Mouse (Mus musculus): ENCODE results near the gene Serpinb1a. TPM values are rescaled to one million over a fixed set of nuclear protein-coding genes. Genes with fewer than 3 reads are reported as not detected.
A peak's percentile ranks its signal among the peaks of the same experiment; 100 is the strongest.

The Serpinb1a gene
- total RNA-seq, 2 experiments from 2014 or later = 1.3 to 2.7 TPM

DNA sequence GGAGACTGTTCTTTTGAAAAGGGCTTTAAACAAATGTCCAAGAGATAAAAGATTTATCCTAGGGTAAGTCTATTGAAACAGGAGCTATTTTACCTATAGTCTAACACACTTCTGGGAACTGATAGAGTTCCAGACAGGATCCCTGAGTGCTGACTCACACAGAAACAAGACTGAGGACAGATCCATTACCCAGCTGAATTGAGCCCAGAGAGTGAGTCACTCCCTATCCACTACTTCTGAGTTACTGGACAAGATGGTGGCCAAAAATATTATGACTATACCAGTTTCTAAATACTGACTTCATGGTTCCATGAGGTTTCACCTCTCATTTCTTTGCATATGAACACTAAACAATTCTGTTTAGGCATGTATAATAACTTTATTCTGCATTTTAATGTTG is 4.8 kb downstream of the Serpinb1a start:
- intact Hi-C loops (cut with DNase I) = no loop called here
- no peak for DNase-seq (ENCODE audit: low spot score in 2 of 2)

DNA sequence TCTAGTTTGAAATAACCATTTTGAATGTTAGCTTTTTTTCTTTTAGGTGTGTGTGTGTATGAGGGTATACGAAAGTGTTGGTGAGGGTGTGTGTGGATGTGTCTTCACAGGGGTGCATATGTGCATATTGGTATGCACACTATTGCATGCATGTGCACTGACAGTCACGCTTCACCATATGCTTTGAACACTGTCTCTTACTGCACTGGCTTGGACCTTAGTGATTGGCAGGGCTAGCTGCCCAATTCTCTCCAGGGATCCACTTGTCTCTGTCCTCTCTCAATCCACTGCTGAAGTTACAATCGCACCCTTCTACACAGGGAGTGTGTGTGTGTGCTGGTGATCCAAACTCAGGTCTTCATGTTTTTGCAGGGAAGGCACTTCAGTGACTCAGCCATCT is 9.6 kb downstream of the Serpinb1a start:
- intact Hi-C loops (cut with DNase I) = no loop called here
- no peak for DNase-seq (ENCODE audit: low spot score in 2 of 2)

DNA sequence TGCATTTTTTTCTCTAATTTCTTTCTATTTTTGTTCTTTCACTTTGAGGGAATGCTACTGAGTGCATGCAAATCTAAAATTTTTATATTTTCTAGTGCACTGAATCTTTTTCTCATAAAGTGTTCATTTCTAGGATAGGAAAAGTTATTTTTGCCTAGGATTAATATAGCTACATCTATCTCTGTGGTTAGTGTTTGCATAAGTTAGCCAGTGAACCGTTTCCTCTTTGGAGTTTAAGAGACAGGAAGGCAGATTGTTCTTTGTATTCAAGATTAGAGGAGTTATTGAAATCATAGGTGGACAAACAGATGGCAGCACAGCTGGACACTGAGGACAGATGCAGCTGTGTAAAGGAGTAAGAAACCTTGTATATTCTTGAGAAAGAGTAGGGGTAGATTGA is 11.7 kb downstream of the Serpinb1a start:
- intact Hi-C loops (cut with DNase I) = no loop called here
- no peak for DNase-seq (ENCODE audit: low spot score in 2 of 2)

DNA sequence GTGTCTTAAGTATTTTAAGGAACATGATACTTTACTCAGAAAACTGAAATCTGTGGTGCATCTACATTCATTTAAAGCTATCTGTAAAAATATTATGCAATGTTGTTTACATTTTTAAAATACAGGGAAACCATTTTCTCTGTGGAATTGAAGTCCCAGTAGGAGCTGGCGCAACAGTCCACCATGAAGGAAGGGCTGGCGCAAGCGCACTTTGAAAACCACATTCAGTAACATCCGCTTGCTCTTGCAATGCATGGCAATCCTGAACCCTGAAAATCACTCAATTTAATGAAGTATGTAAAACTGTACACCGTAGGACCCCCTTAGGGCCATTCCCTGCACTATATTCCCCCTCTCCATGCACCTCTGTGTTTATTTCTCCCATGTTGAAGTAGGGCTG is 16.5 kb downstream of the Serpinb1a start:
- DNase-seq (ENCODE audit: low spot score in 2 of 2) = no peak
- intact Hi-C loops (cut with DNase I) = no loop called here

DNA sequence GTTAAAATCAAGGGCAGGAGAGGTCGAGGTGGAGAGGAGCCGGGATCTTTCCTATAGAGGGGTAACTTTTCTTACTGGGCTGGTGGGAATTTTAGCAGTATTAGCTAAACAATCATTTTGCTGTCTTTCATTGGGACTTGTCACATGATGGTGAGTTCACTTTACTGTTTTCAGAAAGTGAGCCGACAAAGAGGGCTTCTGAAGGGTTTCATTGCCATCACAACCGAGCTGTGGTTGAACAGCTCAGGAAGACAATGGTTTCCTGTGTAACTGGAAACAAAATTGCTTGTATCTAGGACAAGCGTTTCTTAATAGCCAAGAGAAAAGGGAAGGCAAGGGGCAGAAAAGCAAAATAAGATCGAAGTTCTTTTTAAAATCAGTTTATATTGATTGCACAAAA is 17.7 kb downstream of the Serpinb1a start:
- intact Hi-C loops (cut with DNase I) = no loop called here
- DNase-seq (ENCODE audit: low spot score in 2 of 2) = no peak

DNA sequence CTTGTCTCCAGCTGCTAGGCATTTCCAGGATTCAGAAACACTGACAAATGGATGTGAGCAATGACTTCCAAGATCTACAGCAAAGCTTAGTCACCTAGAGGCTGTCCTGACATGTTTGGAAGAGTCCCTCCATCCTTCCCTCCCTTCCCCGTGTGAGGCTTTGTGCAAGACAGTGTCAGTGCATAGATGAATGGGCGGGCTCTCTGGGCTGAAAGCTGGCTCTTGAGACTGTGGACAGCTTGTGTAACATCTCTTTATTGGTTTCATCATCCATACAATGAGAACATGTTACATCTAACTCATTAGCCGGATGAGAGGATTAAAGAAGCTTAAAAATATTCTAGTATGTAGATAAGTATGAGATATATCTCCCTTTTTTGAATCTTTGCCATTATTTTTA is 18.2 kb downstream of the Serpinb1a start:
- peak in 1 of 2 experiments; percentile 18 for DNase-seq (ENCODE audit: low spot score in 2 of 2)

DNA sequence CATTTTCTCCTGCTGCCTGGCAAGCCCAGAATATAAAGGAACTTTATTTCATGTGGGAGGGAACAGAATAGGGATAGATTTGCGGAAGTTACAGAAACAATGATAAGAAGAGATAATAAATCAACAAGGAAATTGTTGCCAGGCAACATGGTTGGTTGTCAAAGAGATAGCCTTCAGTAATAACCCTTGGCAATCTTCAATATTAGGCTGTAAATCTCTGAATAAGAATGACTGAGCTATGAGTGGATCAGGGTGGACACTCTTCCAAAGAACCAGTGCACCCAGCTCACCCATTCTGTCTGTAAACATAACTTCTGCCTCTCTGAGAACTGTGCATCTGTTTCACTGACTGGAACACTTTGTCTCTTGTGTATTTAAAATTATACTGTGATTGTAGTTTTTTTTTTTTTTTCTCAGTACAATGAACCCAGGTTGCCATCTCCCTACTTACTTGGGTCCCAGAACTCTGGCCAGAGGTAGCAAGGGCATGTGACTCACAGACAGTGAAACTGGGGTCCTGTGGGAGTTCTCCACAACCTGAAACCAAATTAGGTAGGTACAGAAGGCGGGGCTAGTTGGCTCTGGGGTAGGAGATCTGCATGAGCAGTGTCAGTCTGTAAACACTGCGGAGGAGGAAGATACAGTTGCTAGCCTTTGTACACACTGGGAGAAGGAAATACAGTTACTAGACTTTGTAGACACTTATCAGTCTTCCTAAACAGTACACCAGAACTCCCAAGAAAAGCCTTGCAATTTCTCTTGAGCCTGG is 19.3 kb downstream of the Serpinb1a start:
- DNase-seq (ENCODE audit: low spot score in 2 of 2) = no peak
- intact Hi-C loops (cut with DNase I) = no loop called here

More for the DNA sequence above, 18.2 kb downstream of the Serpinb1a start:
- intact Hi-C loops (cut with DNase I) = no loop called here

DNA sequence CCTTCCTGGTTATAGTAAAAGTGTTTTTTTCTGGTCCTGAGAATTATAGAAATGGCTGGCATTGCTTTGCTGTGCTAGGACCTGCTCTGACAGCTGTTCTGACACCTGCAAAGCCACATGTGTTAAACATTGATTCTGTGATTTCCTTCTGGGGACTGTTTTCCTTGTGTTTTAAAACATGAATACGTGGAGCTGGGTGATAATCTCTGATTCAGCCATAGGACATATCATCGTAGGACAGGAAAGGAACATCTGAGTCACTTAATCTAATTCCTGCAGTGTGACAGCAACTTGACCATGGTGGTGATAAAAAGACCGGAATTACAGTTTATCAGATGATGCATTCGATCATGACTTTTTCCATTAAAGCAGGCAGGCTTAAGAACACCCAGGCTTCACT is 22.1 kb downstream of the Serpinb1a start:
- intact Hi-C loops (cut with DNase I) = no loop called here
- DNase-seq (ENCODE audit: low spot score in 2 of 2) = no peak

DNA sequence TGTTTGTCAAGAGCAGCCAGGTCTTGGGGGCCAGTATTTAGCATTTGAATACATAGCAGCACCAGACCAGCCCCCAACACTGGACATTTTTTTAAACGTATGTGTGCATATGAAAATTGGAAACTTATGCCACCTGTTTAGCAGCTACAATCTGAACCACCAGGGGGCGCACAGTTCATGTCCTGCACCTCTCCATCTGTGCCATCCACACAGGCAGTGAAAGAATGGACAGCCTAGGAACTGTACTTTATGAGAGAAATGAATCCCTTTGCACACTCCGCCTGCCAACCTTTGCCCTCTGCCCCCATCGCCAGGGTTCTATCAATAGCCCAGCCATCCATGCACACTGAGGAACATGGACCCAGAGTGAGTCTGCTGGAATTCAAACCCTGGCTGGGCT is 23.0 kb downstream of the Serpinb1a start:
- peak; percentile 63 to 65 for DNase-seq (ENCODE audit: low spot score in 2 of 2)
- intact Hi-C loops (cut with DNase I) = no loop called here

DNA sequence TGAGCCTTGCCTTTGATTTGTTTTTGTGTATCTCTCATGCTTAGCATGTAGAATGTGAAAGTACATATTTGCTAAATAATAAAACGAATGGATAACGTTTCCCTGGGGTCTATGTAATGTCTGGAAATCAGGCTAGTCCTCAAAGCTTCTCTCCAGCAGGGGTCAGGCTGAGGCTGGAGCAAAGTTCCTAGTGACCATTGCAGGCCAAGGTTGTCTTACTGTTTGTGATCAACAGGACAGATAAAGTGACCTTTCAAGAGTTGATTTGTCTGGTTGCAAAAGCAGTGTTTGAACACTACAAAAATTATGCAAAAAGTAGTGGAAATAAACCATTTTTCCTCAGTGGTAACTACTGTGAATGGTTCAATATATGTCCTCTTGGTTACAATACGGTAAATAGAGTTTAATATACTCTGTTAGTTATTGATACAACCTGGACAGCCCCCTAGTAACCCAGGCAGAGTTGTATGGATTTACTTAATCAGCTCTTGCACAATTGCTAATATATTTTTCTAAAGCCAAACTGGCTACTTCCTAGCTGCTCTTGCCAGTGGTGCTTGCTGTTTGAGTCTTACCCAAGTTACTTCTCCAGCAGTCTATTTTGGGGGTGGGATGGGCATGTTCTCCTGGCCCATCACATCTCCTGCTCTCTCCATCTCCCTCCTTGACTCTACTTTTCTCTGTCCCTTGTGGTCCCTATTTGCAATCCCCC is 23.7 kb downstream of the Serpinb1a start:
- intact Hi-C loops (cut with DNase I) = no loop called here
- no peak for DNase-seq (ENCODE audit: low spot score in 2 of 2)

DNA sequence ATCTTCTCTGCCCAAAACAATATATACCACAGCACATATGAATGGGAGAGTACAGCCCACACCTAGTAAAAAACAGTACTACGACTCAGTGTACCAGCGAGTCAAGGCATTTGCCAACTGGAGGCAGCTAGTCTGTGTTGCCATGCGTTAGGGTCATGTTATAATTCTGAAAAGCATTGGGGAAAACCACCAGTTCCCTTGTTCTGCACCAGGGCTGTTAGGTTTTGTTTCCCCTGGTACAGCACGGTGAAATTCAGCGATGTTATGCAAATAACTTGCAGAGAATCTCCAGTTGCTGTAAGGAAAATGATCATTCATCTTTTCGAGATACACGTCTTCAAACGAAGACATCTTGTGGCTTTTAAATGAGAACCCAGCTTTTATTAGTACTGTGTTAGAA is 25.4 kb downstream of the Serpinb1a start:
- intact Hi-C loops (cut with DNase I) = no loop called here
- no peak for DNase-seq (ENCODE audit: low spot score in 2 of 2)

DNA sequence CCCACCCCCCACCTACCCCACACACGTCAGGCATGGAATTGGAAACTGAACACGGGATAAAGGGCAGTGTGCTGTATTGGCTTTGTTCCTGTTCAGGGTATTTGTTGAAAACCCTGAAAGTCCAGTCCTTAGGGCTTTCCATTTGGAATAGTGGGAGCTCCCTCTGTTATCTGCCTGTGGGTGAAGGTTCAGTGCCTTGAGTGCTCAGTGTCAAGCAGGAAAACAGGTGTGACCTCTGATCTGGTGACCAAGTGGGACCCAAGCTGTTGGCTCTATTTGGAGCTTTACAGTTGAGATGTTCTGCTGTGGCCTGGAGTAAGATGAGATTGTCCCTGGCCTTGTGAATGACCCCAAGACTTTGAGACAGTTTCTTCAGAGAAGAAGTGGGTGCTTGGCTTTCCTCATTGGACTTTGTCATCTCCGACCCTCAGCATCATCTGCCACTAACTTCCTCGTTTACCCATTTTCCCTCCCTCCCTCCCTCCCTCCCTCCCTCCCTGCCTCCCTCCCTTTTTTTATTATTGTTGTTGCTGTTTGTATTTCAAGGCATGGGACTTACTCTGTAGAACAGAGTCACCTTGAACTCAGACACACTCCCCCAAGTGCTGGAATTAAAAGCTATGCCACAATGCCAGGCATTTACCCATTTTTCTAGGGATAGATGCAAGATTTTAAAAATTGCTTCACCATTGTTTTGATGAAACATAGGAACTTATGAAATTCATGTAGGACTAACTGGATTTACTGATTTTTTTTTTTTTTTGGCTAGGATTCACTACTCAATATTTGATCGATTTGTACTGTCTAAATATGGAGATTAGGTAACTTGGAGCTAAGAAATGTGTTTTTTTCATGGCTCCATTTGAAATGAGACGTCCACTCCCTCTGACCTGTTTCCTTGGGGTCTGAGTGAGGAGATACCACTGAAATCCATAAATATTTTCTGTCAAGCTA is 26.3 kb downstream of the Serpinb1a start:
- intact Hi-C loops (cut with DNase I) = no loop called here

DNA sequence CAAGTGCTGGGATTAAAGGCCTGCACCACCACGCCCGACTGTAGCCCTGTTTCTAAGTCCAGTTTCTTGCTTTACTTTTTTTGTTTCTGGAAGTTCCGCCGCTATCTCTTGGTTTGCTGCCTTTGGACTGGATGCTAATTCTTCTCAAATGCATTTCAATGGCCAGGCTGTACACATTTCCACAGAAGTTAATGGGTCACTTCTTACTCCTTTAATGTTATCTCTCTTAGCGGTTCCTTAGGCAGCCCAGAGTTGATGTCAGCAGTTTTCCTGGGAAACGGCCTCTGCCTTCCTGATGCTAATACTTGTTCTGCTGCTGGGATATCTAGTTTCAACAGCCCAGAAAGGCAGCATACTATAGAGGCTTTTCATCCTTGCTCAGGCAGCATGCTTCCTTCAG is 27.9 kb downstream of the Serpinb1a start:
- intact Hi-C loops (cut with DNase I) = no loop called here

More for the DNA sequence above, 26.3 kb downstream of the Serpinb1a start:
- no peak for DNase-seq (ENCODE audit: low spot score in 2 of 2)

DNA sequence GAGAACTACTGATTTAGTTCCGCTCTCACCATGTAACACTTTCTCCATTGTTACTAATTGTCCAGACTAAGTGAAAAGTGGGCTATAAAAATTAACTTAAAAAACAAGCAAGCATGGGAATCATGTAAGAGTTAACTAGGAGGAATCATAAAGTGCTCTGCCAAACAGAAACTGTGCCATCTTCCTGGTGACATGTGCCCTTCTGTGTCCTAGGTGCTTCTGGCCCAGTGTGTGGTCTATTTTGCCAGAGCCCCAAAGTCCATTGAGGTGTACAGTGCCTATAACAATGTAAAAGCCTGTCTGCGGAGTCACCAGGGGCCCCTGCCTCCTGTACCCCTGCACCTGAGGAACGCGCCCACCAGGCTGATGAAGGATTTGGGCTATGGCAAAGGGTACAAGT is 29.3 kb downstream of the Serpinb1a start:
- no peak for DNase-seq (ENCODE audit: low spot score in 2 of 2)
- intact Hi-C loops (cut with DNase I) = no loop called here

More for the DNA sequence above, 27.9 kb downstream of the Serpinb1a start:
- no peak for DNase-seq (ENCODE audit: low spot score in 2 of 2)

DNA sequence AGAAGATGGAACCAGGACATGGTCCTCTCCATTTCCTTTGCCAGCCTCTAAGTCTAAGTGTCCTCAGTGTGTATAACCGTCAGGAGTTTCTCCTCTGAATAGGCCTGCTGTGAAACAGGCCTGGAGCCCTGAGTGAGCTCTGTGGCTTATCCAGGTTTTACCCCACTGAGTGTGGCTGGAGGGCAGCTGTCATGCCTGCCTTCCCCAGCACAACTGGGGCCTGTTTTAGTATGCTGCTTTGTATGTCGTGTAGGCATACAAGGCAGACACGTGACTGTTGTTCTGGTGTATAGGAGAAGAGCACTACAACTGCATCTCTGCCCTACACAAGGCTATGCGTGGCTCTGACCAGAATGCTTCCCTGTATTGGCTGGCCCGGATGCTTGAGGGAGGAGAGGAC is 31.1 kb downstream of the Serpinb1a start:
- no peak for DNase-seq (ENCODE audit: low spot score in 2 of 2)
- intact Hi-C loops (cut with DNase I) = no loop called here

DNA sequence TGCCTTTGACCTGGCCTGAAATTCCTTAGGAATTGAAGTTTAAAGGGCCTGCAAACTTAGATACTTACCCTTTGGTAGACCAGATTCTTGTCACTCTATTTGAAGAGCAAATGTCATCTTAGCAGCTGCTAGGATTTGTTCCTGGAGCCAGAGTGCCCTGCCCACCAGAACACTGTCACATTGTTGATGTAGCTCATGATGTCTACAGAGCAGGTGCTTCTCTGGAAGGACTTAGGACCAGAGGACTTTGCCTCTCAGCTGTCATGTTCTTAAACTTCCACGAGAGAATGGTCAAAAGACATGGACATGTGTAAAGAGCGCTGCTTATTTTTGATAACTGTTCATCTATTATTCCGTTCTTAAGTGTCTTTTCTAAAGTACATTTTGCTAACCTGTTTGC is 31.7 kb downstream of the Serpinb1a start:
- intact Hi-C loops (cut with DNase I) = no loop called here
- DNase-seq (ENCODE audit: low spot score in 2 of 2) = no peak

DNA sequence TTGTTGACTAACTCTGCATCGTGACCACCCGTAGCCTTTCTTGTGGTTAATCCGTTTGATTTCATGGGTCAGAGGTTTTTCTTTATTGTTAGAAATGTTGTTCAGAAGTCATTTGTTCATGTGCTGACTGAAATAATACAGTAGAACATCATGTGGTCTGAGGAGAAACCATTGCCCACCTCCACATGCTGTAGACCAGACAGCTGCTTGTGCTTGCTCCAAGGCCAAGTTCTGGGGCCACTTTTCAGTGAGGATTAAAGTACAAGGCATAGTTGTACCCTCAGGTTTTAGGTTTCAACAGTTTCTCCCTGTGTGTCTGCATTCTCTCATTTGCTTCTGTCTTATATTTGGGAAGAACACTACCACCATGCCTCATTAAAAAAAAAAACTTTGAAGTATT is 43.4 kb downstream of the Serpinb1a start:
- no peak for DNase-seq (ENCODE audit: low spot score in 2 of 2)
- intact Hi-C loops (cut with DNase I) = no loop called here

DNA sequence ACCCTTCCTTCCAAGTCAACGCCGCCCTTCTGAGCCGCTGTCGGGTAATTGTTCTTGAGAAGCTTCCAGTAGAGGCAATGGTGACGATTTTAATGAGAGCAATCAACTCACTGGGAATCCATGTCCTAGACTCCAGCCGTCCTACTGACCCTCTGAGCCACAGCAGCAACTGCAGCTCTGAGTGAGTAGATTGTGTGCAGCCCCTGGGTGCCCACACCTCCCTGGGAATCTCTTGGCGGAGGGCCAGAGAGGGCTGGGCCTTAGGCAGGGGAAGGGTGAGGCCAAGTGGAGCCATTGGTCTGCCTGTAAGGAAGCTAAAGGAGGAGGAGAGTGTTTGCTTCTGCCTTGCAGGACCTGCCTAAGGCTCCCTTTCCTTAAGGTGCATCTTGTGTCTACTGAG is 44.2 kb downstream of the Serpinb1a start:
- intact Hi-C loops (cut with DNase I) = no loop called here
- DNase-seq (ENCODE audit: low spot score in 2 of 2) = no peak

DNA sequence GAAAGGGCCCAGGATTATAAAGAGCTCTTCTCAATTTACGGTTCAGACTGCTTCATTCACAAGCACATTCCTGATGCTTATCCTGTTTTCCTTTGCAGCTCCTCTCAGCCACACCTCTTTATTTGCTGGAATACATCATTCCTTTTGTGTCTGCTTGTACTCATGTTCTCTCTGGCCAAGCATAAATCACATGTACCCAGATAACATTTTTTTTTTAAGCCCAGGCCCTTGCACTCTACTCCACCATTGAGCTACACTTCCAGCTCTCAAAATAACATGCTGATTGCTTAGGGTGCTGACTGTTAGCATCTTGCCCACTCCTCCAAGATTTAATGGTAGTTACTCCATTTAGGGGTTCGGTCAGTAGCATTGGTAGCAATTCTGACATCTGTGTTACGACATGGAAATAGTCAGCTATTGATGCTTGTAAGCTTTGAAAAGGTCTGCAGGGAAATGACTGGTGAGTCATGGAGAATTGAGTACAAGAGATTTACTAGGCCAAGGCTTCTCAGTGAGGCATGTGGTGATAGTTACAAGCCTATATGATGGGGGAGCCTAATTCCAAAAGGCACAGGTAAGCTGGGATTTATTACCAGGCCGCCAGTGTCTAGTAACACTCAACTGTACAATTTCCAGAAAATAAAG is 47.2 kb downstream of the Serpinb1a start:
- intact Hi-C loops (cut with DNase I) = no loop called here
- DNase-seq (ENCODE audit: low spot score in 2 of 2) = no peak

All from left cerebral cortex, postnatal 14 days (tissue).